In the genomic region with DNA sequence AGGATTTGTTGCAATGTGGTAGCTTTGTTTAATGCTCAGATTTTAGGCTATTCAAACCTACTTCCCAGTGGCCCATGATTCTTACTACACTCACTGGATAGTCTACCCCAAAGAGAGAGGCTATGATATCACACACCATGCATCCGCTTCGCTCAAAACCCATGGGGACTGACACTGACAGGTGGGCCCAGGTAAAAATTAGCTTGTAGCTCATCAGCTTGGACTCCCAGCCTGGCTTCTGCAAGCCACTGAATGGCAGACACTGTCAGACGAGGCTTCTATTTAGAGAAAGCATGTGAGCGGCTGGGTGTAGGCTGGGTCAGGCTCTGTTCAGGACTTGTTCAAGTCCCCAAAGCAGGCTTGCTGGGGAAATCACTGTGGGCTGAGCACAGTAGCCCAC, we compare ENCODE assay signal across 25 mouse cellular contexts. TPM values are rescaled to one million over a fixed set of nuclear protein-coding genes. Genes with fewer than 3 reads are reported as not detected.
"Had no signal": no experiment of that assay in that cellular context is flagged by ENCODE, and none has a peak within 500 bp of the region (broad histone marks: within the 10 kb centered on the region; RNA-seq: fewer than 3 reads in every experiment).

No protein-coding gene starts in this region.

- H3K36me3 ChIP-seq: heart, embryonic 13.5 days; heart, embryonic 15.5 days; hindbrain, embryonic 10.5 days; hindbrain, embryonic 12.5 days; intestine, embryonic 15.5 days; limb, embryonic 10.5 days; limb, embryonic 12.5 days; liver, embryonic 13.5 days had no signal

- H3K4me2 ChIP-seq: heart, embryonic 11.5 days; heart, embryonic 13.5 days; heart, embryonic 15.5 days; hindbrain, embryonic 12.5 days; hindbrain, embryonic 14.5 days; intestine, embryonic 15.5 days; limb, embryonic 12.5 days; liver, embryonic 11.5 days; liver, embryonic 13.5 days had no signal

- H3K27me3 ChIP-seq: heart, embryonic 13.5 days; heart, embryonic 15.5 days; hindbrain, embryonic 12.5 days; intestine, embryonic 15.5 days; limb, embryonic 12.5 days; liver, embryonic 13.5 days had no signal

- DNase-seq: gastrocnemius, postnatal 25 days; heart, adult 2 months; heart, postnatal 14 days; heart, postnatal 4 days; kidney, adult 18-20 months; kidney, adult 8-10 months; kidney, postnatal 10 days; kidney, postnatal 25 days; kidney, postnatal 4 days; liver; liver, embryonic 13.5 days had no signal

- H3K4me3 ChIP-seq: heart, adult 2 months; heart, embryonic 13.5 days; heart, embryonic 15.5 days; hindbrain, embryonic 10.5 days; hindbrain, embryonic 12.5 days; intestine, embryonic 15.5 days; layer of hippocampus, adult 2 months; left cerebral cortex, adult 2 months; limb, embryonic 10.5 days; limb, embryonic 12.5 days; liver, embryonic 13.5 days had no signal

RNA-seq across cellular contexts. Expression of a gene that starts 37.4 kb away (rescaled TPM):
- total RNA-seq: granulocyte monocyte progenitor cell, adult 5-6 weeks had no signal
- polyA plus RNA-seq: hindbrain, embryonic 14.5 days; inflammation-experienced regulatory T-cells, adult 6 months had no signal
